Mouse (Mus musculus): ENCODE data around the gene Phxr2. TPM values are rescaled to one million over a fixed set of nuclear protein-coding genes. Genes with fewer than 3 reads are reported as not detected.

The Phxr2 gene
- polyA plus RNA-seq, 1 experiment: not detected

GRCm38 (mm10) chr10:99083431-99084003, 42.6 kb downstream of the Phxr2 start:
- Histone ChIP-seq H3K36me3 (ENCODE audit: control insufficient read depth, insufficient read depth, low read length) (no peaks in the 10 kb centered on the region), H3K4me3 (ENCODE audit: insufficient read depth, low read depth, low read length) (no peak overlapping the region), H3K4me1 (ENCODE audit: control insufficient read depth, insufficient read depth, low read length) (peaks cover 2% of the 10 kb centered on the region; the same call in 1 of the 2 replicates), H3K27me3 (replicated peaks; ENCODE audit: control insufficient read depth, insufficient read depth, low read length) (no peaks in the 10 kb centered on the region), H3K27ac (ENCODE audit: insufficient read depth, low read depth, low read length) (no peak overlapping the region)
- DNase-seq: peak; percentile 73
- WGBS: 65% methylated on average over 14 of the region's 14 CpGs
- no peak for TF ChIP-seq POLR2A (IDR thresholded peaks at IDR 0.05; ENCODE audit: low read depth, low read length)
- peak; percentile 35; the same call in 1 of the 2 replicates for TF ChIP-seq CTCF (conservative IDR thresholded peaks at IDR 0.05; ENCODE audit: insufficient read depth, insufficient read length, low read depth, low read length)

GRCm38 (mm10) chr10:99081569-99081990, 44.5 kb downstream of the Phxr2 start:
- Histone ChIP-seq H3K4me3 (ENCODE audit: insufficient read depth, low read depth, low read length) (no peak overlapping the region), H3K27me3 (replicated peaks; ENCODE audit: control insufficient read depth, insufficient read depth, low read length) (no peaks in the 10 kb centered on the region), H3K27ac (ENCODE audit: insufficient read depth, low read depth, low read length) (no peak overlapping the region), H3K4me1 (ENCODE audit: control insufficient read depth, insufficient read depth, low read length) (peaks cover 2% of the 10 kb centered on the region; the same call in 1 of the 2 replicates), H3K36me3 (ENCODE audit: control insufficient read depth, insufficient read depth, low read length) (no peaks in the 10 kb centered on the region)
- no peak for DNase-seq
- 77% methylated on average over 10 of the region's 10 CpGs for WGBS
- no peak for TF ChIP-seq POLR2A (IDR thresholded peaks at IDR 0.05; ENCODE audit: low read depth, low read length)

DNA sequence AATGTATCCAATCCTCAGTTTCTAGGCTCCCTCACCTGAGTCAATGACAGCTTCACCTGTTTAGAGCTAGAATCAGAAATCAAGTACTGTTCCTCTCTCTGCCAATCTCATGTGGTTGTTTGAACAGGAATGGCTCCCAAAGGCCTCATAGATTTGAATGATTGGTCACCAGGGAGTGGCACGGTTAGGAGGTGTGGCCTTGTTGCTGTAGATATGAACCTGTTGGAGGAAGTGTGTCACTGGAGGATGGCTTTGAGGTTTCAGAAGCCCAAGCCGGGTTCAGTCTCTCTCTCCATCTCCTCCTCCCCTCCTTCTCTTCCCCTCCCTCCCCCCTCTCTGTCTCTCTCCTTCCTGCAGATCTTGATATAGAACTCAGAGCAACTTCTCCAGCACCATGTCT, 47.5 kb downstream of the Phxr2 start:
- WGBS: 90% methylated on average over 2 of the region's 2 CpGs
- Histone ChIP-seq H3K4me3 (ENCODE audit: insufficient read depth, low read depth, low read length) (no peak overlapping the region), H3K36me3 (ENCODE audit: control insufficient read depth, insufficient read depth, low read length) (no peaks in the 10 kb centered on the region), H3K27ac (ENCODE audit: insufficient read depth, low read depth, low read length) (no peak overlapping the region), H3K4me1 (ENCODE audit: control insufficient read depth, insufficient read depth, low read length) (peaks cover 1% of the 10 kb centered on the region; the same call in 1 of the 2 replicates), H3K27me3 (replicated peaks; ENCODE audit: control insufficient read depth, insufficient read depth, low read length) (no peaks in the 10 kb centered on the region)
- no peak for DNase-seq
- TF ChIP-seq POLR2A (IDR thresholded peaks at IDR 0.05; ENCODE audit: low read depth, low read length) (no peak), CTCF (conservative IDR thresholded peaks at IDR 0.05; ENCODE audit: insufficient read depth, insufficient read length, low read depth, low read length) (no peak)

DNA sequence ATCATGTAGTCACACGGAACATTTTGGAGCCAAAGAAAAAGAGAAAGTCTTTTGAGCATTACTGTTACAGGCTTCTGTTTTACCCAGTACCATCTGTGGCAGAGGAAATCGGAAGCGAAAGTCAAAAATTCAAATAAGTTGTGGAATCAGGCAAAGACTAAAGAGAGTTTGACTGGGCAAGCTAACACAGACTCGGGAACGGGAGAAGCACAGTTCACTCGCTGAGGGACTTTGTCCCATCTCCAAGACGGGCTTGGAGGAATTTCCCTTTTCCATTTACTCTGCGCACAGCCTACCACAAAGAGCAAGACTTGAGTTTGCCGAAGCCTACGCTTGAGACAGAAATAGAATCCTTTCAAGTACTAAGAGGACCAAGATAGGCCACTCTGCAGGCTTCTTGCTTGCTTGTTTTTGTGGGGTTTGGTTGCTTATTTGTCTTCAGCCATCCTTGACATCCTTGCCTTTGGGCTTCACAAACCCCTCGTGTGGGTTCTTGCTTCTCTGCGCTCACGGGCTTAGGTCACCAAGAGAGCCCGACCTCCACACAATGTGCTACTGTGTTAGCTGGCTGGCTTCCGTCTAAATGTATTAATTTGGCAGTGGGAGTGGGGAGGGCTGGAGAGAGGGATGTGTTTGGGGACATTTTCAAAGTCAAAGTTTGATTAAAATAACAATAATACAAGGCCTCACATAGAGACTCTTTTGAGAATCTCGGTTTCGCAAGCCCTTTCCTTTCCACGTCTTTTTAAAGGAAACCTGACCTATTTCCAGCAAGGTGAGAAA, 49.8 kb downstream of the Phxr2 start:
- H3K27ac ChIP-seq (ENCODE audit: insufficient read depth, low read depth, low read length): no peak overlapping the region
- H3K4me1 ChIP-seq (ENCODE audit: control insufficient read depth, insufficient read depth, low read length): no peaks in the 10 kb centered on the region
- TF ChIP-seq POLR2A (IDR thresholded peaks at IDR 0.05; ENCODE audit: low read depth, low read length) (no peak), CTCF (conservative IDR thresholded peaks at IDR 0.05; ENCODE audit: insufficient read depth, insufficient read length, low read depth, low read length) (no peak)
- H3K36me3 ChIP-seq (ENCODE audit: control insufficient read depth, insufficient read depth, low read length): no peaks in the 10 kb centered on the region
- H3K4me3 ChIP-seq (ENCODE audit: insufficient read depth, low read depth, low read length): no peak overlapping the region
- H3K27me3 ChIP-seq (replicated peaks; ENCODE audit: control insufficient read depth, insufficient read depth, low read length): no peaks in the 10 kb centered on the region
- no peak for DNase-seq
- WGBS: 83% methylated on average over 18 of the region's 18 CpGs

Other genes with a start within 250 kb of the Phxr2 start
- gene Atp2b1, start 211.9 kb downstream of the Phxr2 start, polyA plus RNA-seq (2012; rRNA removed): 12.3 and 13.3 TPM in 2 replicates
- 6.9 and 10.2 TPM in 2 replicates for gene Poc1b, start 19.3 kb downstream of the Phxr2 start, polyA plus RNA-seq (2012; rRNA removed)
- 1.7 and 1.8 TPM in 2 replicates for gene Galnt4, start 18.2 kb downstream of the Phxr2 start, polyA plus RNA-seq (2012; rRNA removed)
- gene Dusp6, start 136.9 kb upstream of the Phxr2 start, polyA plus RNA-seq (2012; rRNA removed): 46.6 and 50.5 TPM in 2 replicates

All from kidney, adult 2 months (tissue).